Mouse (Mus musculus): ENCODE data around the gene Igfbp5.

The Igfbp5 gene

DNA sequence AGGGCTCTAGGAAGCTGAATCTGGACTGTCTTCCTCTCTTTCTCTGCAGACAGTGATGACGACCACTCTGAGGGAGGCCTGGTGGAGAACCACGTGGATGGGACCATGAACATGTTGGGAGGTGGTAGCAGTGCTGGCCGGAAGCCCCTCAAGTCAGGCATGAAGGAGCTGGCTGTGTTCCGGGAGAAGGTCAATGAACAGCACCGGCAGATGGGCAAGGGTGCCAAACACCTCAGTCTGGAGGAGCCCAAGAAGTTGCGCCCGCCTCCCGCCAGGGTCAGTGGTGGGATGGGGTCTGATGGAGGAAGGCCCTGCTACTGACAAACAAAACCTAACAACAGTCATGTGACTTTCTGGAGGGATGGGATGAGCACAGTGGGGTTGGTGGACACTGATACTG is 25.6 kb downstream of the Igfbp5 start:
- ATAC-seq (ENCODE audit: insufficient number of reproducible peaks, low FRiP score, low TSS enrichment): no peak

DNA sequence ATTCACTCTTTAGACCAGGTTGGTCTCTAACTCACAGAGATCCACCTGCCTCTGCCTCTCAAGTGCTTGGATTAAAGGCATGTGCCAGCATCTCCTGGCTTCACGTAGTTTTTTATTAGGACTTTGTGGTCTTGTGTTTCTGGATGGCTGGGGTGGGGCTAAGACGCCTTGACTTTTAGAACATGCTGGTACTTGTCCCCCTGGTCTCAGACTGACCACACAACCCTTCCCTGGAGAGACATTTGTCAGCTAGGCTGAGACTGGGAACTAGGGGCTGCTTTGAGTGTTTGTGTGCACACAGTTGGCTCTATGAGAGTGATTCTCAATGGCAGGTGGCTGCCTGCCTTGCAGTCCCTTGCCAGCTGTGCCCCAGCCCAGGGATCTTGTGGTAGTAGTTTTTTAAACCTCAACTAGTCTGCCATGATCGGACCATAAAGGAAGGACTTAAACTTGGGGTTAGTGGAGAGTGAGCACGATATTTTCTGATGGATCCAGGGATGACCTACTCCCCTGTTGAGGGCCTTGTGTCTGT is 26.8 kb downstream of the Igfbp5 start:
- no peak for ATAC-seq (ENCODE audit: insufficient number of reproducible peaks, low FRiP score, low TSS enrichment)

DNA sequence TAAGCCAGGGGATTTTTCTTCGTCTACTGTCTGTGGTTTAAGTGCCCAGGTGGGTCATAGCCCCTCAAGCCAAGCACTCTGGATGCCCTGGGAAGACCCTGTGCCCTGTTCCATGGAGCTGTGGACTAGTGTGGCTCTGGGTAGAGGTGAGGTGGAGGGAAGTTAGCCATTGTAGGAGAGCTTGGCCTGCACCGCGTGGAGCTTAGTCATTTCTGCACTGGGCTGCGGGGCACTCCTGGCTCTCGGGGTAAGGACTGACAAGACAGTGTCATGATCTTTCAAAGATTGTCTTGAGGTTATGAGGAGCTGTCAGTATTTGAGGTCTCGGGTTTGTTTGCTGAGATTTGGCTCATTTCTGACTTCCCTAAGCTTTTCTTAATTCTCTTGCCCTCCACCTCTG is 30.0 kb downstream of the Igfbp5 start:
- no peak for ATAC-seq (ENCODE audit: insufficient number of reproducible peaks, low FRiP score, low TSS enrichment)

DNA sequence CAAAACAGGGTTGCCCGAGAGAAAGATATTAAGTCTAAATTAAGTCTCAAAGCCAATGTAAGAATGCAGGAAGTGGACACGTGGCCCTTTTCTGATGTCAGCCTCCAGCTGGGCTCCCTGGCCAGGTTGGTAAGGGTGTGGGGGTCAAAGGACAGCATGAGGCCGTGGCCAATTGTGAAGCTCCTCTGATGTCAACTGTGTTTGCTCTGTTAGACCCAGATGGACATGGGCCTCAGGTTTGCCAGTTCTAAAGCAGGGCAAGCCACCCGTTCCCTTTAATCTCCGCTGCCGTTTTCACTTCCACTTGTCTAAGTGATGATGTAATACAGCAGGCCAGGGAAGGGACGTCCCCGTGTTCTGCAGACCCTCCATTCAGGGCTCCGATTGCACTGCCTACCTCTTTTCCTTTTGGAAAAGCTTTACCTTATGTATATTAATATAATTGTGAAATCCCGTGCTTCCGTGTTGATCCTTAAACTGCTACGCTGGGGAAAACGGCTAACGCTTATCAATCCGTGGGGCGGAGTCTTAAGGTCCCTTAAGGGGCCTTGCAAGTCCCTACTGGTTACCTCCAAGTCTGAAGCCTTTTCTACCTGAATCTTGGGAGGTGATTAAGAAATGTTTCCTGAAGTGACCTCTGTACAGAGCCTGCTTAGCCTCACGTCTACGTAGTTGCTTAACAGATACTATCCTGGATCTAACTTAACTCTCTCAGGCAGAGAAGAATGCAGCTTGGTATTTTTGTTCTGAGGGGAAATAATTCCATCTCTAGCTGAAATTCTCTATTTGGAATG is 31.8 kb downstream of the Igfbp5 start:
- no peak for ATAC-seq (ENCODE audit: insufficient number of reproducible peaks, low FRiP score, low TSS enrichment)

DNA sequence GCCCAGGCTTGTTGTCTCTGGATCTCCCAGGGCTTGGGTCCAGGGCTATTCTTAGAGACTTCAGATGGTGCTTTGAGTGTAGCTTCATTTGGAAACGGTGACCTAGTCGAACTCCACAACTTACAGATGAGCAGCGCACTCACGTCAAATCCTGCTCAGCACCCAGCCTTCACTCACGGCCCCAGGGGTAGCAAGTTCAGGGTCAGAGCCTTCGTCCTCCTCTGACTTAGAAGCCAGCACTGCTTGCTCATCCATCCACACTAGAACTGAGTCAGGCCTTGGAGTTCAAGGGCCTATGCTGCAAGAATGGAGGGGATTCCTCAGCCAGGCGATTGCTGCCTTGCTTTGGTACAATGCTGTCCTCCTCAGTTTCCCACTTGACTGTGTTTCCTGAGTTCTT is 34.9 kb downstream of the Igfbp5 start:
- ATAC-seq (ENCODE audit: insufficient number of reproducible peaks, low FRiP score, low TSS enrichment): no peak

DNA sequence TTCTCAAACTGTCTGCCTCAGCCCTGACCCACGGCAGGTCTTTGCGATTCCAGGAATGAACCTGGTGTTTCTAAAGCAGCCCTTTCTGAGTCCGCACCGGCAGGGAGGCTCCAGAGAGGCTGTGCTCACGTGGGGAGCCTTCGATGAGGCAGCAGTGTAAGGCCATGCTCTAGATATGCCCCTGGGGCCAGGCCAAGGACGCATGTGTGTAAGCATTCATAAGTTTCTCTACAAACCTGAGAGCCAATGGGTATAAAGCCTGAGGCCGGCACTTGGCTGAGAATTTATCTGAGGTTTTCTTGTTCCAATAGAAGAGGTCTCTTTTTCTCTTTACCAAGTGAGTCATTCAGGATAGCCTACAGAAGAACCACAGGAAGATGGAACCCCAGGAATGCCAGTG is 35.3 kb downstream of the Igfbp5 start:
- ATAC-seq (ENCODE audit: insufficient number of reproducible peaks, low FRiP score, low TSS enrichment): no peak

DNA sequence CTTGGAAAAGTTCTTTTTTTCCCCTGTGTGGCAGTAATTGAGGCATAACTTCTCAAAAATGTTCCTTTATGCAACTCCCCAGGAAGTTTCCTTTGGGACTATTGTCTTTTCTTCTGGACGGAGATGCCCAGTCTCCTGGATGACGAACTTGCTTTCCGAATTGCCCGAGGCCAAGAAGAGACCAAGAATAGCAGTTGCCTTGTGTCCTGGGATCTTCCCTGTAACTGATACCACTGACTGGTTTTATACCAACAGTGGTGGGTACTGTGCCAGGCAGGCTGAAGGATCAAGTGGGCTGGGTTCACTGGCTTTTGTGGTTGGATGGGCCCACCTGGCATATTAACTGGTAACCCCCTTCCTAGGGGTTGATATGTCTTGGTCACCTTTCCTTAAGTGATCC is 41.1 kb downstream of the Igfbp5 start:
- no peak for ATAC-seq (ENCODE audit: insufficient number of reproducible peaks, low FRiP score, low TSS enrichment)

DNA sequence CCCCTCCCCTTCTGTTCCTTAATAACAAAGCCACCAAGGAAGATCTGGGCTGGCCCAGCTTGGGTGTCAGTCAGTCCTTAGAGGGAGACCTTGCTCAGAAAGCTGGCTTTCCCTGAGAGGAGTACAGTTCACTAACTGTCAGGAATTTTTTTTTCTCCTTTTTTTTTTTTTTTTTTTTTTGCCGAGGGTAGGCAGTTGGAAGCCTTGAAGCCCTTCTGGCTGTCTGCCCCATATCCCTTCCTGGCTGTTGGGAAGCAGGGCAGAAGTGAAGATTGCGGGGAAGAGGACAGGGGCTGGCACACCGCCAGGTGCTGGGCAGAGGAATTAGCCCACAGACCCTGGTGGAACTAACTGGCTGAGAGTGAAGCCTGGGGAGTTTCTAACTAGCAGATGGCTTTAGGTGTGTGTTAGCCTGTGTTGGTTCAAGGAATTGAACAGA is 42.0 kb downstream of the Igfbp5 start:
- no peak for ATAC-seq (ENCODE audit: insufficient number of reproducible peaks, low FRiP score, low TSS enrichment)

DNA sequence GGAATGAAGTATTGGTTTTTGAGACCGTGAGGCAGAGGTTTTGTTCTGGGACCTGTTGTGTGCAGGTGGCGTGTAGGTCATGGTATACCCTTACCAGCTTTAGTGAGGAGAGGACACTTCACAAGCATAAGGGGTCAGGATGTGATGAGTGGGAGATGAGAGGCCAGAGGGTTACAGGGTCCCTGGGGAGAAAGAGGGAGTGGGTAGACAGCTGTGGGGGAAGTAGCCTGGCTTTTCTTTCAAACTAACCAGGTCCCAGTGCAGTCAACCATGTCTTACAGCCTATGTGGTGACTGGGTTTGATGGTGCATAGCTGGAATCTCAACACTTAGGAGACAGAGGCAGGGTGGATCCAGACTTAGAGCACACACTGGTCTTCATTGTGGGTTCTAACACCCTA is 44.2 kb downstream of the Igfbp5 start:
- ATAC-seq (ENCODE audit: insufficient number of reproducible peaks, low FRiP score, low TSS enrichment): no peak

DNA sequence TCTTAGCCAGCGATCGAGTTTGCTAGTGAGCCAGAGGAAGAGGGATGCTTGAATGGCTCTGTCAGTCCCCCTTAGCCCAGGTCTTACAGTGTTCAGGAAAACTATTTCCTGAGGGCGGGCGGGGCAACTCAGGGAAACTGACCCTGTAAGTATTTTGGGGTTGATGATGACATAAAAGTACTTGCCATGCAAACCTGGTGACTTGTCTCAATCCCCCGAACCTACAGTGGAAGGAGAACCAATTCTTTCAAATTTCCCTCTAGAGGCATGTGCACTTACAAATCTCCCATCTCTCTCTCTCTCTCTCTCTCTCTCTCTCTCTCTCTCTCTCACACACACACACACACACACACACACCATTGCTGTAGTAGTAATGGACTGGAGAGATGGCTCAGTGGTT is 45.8 kb downstream of the Igfbp5 start:
- ATAC-seq (ENCODE audit: insufficient number of reproducible peaks, low FRiP score, low TSS enrichment): no peak

DNA sequence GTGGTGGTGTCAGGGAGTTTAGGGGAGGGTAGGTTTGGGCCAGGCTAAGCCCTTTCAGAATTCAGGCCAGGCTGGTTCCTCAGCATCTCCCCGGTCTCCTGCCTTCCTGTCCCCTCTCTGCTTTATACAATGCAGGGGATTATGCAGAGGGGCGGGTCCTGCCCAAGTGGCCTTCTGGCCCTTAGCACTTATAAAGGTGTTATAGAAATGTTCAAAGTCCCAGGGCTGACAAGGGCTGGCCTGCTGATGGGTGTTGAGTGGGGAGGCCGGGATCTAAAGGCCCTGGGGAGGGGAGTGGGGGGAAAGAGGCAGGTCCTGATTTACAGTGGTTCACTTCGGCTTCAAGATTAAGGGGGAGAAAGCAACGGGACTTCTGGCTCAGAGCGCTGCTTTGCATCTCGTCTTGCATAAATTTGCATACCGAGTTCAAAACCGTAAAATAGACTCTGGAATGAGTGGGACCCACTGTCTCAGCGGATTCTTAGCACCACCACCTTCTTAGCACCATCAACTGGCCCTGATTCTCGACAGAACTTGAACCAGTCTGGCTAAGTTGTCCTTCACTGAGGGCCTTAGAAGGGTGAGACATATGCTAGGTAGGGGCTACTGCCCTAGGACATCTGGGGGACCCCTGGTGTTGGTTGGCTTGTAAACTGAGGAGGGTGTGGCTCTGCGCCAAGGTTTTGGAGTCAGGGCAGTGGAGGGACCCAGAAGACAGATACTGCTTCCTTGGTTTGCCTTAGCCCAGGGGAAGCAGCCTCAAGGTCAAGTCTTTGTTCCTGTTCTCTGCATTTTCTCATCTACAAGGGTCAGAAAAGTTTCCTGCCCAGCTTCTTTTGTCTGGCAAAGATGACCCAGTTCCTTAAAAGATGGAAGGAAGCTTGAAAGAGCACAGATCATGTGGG is 47.0 kb downstream of the Igfbp5 start:
- no peak for ATAC-seq (ENCODE audit: insufficient number of reproducible peaks, low FRiP score, low TSS enrichment)

DNA sequence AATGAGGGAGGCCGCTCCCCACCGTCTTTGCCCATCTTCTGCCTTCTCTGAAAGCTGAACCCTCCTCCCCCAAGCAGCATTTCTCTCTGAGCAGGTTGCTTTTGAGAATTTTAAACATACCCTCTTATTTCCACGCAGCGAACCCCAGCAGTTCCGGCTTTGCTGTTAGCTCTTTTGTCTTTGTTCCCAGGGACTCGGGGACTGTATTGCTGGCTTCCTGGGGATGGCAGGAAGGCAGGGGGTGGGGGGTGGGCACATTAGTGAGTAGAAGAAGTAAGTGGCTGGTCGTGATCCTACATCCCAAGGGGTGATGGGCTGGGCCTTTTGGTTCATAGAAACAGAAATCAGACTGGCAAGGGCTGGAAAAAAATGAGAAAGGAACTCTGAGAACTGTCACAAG is 47.8 kb downstream of the Igfbp5 start:
- no peak for ATAC-seq (ENCODE audit: insufficient number of reproducible peaks, low FRiP score, low TSS enrichment)

DNA sequence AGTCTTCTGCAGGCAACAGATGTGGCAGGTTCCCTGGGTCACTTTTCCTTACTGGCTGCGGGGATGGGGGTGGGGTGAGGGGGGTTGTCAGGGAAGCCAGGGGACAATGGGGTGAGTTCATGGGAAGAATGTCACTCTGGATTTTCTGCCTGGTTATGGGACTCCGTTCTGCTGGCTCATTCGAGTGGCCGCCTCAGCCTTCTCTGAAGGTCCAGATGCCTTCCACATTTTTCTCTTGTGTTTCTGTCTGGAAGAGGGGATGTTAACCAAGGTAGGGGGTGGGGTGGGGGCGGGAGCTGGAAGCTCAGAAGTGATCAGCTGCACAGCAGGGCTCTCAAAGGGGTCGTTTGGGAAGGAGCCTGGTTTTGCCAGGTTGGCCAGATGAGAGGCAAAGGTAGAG is 48.2 kb downstream of the Igfbp5 start:
- ATAC-seq (ENCODE audit: insufficient number of reproducible peaks, low FRiP score, low TSS enrichment): no peak

DNA sequence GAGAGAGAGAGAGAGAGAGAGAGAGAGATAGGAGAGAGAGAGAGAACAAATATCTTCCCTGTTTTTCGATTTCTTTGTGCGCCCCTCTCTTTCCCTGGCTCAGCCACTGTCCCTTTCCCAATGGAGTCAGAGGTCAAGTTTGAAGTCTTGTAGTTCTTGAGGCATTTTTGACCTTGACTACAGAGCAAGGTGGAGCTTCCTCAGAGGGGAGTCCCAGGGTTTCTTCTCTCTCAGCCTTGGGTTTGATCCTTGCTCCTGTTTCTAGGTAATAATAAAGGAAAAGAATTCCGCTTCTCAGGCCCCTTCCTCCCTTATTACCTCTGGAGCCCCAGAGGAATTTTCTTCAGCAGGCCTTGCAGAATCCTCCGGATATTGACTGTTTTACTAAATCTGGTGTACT is 48.8 kb downstream of the Igfbp5 start:
- no peak for ATAC-seq (ENCODE audit: insufficient number of reproducible peaks, low FRiP score, low TSS enrichment)

DNA sequence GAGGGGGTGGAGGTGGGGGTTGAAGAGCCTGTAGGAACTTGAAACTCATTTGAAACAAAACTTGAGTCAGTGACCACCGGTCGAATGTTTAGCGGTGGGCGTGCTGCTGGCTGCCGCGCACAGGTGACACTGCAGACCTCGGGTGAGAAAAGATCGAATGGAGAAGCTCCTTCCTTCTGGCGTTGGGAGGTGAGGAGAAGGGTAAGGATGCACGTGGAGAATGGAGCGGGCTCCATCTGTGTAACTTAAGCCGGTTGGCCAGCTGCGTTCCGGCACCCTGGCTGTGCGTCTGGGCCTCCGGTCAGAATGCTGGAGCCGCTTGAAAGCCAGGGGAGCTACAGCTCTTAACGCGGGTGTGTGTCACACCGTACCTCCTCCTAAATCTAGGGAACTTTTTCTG is 49.4 kb downstream of the Igfbp5 start:
- ATAC-seq (ENCODE audit: insufficient number of reproducible peaks, low FRiP score, low TSS enrichment): no peak

DNA sequence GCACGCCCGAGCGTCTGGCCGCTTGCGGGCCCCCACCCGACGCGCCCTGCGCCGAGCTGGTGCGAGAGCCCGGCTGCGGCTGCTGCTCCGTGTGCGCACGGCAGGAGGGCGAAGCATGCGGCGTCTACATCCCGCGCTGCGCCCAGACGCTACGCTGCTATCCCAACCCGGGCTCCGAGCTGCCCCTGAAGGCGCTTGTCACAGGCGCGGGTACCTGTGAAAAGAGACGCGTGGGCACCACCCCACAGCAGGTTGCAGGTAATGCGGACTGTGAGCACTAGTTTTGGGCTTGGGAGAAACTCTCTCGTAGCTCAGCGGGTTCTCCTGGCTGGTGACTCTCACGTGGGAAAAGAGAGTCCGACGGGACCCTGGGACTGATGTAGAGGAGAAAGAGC is 50.0 kb downstream of the Igfbp5 start:
- ATAC-seq (ENCODE audit: insufficient number of reproducible peaks, low FRiP score, low TSS enrichment): peak; percentile 53

DNA sequence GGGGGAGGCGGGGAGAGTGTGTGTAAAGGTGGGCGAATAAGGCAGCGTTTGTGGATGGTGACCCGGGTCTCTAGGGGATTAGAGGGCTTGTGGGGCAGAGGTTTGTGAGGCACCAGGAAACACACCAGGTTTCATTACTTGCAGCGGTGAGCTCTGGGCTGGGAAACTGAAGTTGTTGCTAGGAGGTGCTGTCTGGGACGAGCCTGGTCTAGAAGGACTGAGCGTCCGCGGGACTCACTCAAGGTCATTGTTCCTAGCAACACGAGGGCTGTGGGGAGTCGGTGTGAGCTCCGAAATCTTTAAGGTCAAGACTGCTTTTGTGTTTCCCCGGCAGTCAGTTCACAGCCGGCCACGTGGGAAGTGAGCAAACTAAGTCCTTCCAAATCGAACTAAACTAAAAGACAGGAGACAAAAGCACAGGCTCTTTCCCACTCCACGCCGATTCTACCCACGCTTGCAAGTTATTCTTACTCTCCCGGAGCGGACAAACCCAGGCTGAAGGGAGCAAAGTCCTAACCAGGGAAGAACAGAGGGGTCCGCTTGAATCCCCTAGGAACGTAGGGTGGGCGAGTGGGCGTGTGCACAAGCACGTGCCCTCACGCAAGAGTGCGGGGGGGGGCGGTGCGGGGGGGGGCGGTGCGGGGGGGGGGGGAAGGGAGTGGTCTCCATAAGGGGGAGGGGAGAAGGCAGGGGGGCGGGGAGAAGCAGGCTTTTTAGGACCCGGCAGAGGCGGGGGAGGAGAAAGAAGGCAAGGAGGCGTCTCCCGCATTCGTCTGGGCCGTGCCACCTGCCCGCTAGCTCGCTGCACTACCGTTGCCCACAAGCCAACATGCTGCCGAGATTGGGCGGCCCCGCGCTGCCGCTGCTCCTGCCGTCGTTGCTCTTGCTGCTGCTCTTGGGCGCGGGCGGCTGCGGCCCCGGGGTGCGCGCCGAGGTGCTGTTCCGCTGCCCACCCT is 50.7 kb downstream of the Igfbp5 start, which contains the start of gene Igfbp2:
Gene Igfbp2 (plus strand): TSS at position 753 of the 956 bp plus-strand sequence.
- no peak for ATAC-seq (ENCODE audit: insufficient number of reproducible peaks, low FRiP score, low TSS enrichment)

DNA sequence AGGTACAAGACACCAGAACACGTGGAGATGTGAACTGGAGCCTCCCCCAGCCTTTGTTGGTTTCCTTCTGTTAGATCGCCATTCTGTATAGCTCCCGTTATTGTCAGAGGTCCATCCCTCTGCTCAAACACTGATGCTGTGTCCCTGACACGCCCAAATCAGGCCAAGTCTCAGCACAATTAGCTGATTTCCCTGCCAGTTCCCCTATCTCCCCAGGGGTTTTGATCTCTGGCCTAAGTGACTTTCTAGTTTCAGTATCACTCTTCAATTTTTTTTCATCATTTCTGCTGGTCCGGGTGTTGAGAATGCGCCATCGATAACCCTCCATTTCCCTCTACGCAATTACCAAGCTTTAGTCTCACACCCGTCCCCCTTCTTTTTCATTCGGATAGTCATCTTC is 51.8 kb downstream of the Igfbp5 start:
- no peak for ATAC-seq (ENCODE audit: insufficient number of reproducible peaks, low FRiP score, low TSS enrichment)

DNA sequence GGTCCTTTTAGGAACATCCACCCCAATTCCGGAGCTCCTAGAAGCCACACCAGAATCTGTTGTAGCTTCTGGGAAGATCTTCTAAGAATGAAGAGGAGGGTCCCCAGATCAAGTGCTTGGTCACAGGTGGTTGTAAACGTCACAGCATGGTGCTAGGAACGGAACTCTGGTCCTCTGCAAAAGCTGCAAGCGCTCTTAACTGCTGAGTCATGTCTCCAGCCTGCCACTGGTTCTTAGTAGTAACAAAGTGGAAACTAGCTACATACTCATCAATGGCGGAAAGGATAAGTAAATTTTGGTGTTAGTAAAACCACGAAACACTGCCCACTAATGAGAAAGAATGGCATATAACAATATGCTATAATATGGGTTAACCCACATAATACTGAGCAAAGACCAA is 54.7 kb downstream of the Igfbp5 start:
- no peak for ATAC-seq (ENCODE audit: insufficient number of reproducible peaks, low FRiP score, low TSS enrichment)

DNA sequence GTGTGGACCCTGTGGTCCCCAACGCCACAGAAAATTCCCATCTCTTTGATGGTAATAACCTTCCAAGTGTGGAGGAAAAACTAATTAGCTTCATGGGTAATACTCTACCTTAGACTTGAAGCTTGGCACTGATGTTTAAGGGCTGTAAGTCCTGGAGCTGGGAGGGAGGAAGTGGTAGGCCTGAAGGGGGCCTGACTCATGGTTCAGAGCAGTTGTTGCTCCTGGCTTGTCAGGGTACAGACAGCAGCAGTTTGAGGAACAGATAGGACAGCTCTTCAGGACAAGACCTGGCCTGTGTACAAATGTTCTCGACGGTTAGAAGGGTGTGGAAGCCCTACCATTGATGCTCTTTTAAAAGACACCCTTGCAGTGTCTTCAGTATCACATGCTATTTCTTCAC is 59.1 kb downstream of the Igfbp5 start:
- no peak for ATAC-seq (ENCODE audit: insufficient number of reproducible peaks, low FRiP score, low TSS enrichment)

All from cerebellum, adult (tissue).